Mouse (Mus musculus): Measurements from ENCODE around the gene Prkar2a.
"Not testable (repeated sequence)": the region's sequence is repeated elsewhere in the genome, so short reads cannot be mapped to it uniquely, and the experiment has no call there.

Prkar2a gene

DNA sequence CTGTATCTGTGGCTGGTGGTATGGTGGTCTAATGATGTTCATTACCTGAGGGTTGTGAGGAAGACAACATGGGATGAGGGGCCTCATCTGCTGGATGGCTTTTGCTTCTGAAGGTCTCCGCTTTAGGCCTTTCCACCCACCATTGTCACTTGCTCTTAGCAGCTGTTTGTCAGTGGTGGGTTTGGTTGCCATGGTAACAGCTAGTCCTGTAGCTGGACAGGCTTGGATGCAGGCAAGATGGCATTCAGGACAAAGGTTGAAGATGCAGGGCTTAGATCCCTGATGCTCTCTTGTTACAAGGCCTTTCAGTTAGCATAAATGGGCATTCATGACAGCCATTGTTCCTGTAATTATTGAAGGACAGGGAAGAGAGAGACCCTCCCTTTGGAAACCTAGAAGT, at the start of gene Prkar2a:
TSS of gene Prkar2a (plus strand) at position 209 of the 400 bp plus-strand sequence.
- DNase-seq (ENCODE audit: low spot score in 2 of 2), result no peak

- no peak for DNase-seq (ENCODE audit: low spot score in 2 of 2)
Measured at GRCm38 (mm10) chr9:108639825-108640224, 49.3 kb upstream of the Prkar2a start.

DNA sequence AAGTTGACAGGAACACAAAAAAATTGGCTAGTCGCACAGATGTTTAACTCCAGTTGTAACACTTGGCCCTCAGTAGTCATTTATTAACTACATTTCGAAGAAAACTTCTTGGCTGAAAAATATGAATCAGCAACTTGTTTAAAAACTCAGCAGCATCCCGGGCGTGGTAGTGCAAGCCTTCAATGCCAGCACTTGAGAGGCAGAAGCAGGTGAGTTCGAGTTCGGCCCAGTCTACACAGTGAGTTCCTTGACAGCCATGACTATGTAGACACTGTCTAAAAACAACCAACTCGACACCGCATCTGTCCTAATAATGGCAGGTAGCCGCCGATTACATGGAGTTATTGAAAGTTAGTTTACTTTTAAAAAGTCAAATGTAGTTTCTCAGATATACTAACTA, 40.9 kb upstream of the Prkar2a start:
- DNase-seq (ENCODE audit: low spot score in 2 of 2), result peak in 1 of 2 experiments; percentile 12

DNA sequence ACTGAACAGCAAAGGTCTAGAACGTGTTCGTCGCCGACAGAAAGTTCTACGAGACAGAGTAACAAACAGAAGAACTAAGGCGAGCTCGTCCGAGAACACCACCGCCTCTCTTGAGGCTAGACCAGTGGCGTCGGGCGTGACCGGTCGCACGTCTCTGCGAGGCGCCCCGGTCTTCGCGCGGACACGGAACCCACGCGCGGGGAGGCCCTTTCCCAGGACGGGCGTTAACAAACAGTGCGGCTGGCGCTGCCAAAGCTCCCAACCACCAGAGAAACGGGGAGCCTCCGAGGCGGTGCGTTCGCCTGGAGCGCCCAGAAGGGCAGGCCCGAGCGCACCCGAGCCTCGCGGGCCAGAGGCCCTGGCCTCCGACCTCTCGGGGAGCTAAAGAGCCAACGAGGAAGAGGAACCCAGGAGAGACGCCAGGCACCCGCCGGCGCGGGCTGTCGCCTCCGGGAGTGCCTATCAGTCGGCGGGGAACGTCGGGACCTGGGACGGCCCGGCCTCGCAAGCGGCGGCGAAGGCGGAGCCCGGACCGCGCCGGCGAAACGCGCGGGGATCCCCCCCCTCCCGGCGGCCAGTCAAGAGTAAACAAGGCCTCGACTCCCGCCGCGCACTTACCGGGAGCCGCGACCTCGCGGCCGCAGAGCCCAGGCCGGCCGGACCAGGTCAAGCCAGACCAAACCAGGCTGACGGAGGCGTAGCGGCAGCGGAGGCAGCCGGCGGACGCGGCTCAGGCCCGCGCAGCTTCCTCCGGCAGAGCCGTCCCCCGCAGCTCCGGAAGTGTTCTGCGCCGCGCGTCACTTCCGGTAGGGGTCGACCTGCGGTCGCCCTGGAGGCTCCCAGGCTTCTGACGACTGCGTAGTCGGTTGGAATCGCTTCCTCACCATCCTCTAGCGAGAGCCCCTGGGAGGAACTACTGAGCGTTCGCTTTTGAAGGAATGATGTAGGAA, 40.2 kb upstream of the Prkar2a start, which contains the start of gene Arih2:
TSS of gene Arih2 (minus strand) at position 776 of the 950 bp plus-strand sequence.
- peak; percentile 90 to 91 for DNase-seq (ENCODE audit: low spot score in 2 of 2)

DNA sequence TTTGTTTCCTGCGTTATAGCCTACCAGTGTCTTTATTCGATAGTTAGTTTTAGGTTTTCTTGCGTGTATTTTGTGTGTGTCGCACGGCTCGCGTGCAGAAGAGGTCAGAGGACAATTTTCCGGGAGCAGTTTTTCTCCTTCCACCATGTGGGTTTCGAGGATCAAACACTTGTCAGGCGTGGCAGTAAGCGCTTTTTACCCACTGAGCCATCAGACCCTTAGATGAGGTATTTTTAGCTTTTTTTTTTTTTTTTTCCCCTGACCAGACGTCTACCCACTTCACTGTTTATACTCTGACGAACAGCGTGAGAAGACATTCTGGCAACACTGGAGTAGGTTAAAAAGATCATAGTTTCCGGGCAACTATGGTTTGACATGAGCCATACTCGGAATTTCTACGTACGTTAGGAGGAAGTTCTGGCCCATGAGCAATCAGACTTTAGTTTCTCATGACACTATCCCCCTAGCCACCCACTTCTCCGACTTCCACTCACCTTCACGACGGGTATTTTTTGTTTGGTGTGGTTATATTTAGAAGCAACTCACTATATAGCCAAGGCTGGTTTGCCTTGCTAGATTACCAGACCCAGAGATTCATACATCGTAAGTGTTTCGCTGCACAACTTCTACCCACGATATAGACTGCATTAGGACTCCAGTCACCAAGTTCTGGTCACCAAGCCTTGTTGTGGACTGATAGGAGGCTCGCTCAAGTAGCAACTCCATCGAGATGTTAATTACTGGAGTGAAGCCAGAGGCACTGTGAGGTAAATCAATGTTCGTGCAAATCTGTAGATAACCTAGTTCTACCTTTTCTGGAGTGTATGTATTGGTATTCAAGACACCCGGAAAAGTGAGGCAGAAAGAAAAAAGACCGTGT, 39.3 kb upstream of the Prkar2a start:
- DNase-seq (ENCODE audit: low spot score in 2 of 2), result peak in 1 of 2 experiments; percentile 8

DNA sequence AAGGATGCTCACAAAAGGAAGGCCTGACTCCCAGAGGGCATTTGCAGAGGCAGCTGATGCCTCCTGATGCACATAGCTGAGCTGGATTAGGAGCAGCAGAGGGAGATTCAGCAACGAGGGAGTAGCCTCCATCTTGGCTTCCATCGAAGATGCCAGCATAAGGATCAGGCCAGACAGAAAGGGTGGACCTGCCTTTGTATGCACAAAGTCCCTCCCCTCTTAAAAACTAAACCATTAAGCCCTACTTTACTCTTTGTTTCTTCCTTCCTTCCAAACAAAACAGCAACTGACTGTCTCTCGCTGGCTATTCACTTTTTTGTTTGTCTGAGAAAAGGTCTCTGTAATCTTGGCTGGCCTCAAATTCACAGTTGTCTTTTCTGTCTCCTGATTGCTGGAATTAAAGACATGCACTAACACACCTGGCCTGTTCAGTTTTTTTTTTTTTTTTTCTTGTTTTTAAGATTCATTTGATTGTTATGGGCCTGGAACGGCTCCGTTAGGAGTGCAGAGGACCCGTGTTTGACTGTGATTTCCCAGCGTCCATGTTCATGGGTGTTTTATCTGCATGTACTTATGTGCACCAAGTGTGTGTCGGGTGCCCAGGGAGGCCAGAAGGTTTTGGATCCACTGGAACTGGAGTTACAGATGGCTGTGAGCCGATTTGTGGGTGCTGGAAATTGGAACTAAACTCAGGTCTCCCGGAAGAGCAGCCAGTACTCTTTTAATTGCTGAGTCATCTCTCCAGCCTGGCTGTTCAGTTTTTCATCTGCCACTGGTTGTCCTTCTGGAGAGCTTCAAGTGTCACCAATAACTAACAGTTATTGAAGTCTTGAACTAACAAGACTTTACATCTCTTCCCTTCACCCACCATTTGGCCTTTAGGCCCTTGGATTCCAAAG, 34.3 kb upstream of the Prkar2a start:
- DNase-seq (ENCODE audit: low spot score in 2 of 2), result no peak

GRCm38 (mm10) chr9:108655865-108656264, 33.2 kb upstream of the Prkar2a start:
- not testable (repeated sequence) for DNase-seq (ENCODE audit: low spot score in 2 of 2)

- DNase-seq (ENCODE audit: low spot score in 2 of 2), result peak; percentile 87 to 90
Measured at GRCm38 (mm10) chr9:108661677-108662612, 27.2 kb upstream of the Prkar2a start, which contains the start of gene Slc25a20. Gene Slc25a20, plus strand, starts transcription at chr9:108662088.

- no peak for DNase-seq (ENCODE audit: low spot score in 2 of 2)
Measured at GRCm38 (mm10) chr9:108662660-108663059, 26.5 kb upstream of the Prkar2a start.

GRCm38 (mm10) chr9:108669875-108670274, 19.2 kb upstream of the Prkar2a start:
- DNase-seq (ENCODE audit: low spot score in 2 of 2), result no peak

GRCm38 (mm10) chr9:108673151-108673550, 16.0 kb upstream of the Prkar2a start:
- no peak for DNase-seq (ENCODE audit: low spot score in 2 of 2)

- no peak for DNase-seq (ENCODE audit: low spot score in 2 of 2)
Measured at GRCm38 (mm10) chr9:108680026-108680425, 9.1 kb upstream of the Prkar2a start.

DNA sequence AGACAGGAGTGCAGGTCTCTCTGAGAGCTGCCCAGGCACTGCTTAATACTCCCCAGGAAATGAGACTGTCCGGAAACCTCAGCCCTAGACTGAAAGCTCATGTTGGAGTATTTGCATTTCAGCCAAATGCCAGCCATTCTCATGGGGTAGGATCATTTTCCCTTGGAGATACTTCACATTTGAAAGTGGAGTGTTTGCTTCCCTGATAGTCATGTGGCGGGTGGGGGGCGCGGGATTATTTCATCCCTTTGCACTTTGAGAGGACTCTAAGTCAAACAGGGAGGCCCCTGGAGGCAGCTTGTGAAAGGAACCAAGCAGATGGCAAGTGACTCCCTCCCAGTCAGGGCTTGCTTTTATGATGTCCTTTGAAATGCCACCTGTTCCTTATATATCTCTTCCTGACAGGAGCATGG, 2.6 kb upstream of the Prkar2a start:
- DNase-seq (ENCODE audit: low spot score in 2 of 2), result no peak

DNA sequence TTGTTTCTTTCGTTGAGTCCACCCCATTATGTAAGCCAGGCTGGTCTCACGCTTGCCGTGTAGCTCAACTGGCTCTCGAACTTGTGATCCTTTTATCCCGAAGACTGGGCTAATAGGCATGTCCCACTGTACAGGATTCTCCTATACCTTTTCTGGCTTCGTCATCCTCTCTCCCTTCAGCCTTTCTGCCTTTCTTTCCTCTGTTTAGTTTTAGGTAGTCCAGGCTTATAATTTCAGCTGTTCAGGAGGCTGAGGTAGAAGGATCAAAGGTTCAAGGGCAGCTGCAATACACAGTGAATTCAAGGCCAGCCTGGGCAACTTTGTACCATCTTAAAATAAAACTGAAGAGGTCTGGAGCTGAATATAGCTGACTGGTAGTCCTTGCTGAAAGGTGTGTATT, 1.9 kb upstream of the Prkar2a start:
- DNase-seq (ENCODE audit: low spot score in 2 of 2), result no peak

GRCm38 (mm10) chr9:108687686-108688085, 1.4 kb upstream of the Prkar2a start:
- no peak for DNase-seq (ENCODE audit: low spot score in 2 of 2)

- DNase-seq (ENCODE audit: low spot score in 2 of 2), result no peak
Measured at GRCm38 (mm10) chr9:108688451-108688850, 663 bp upstream of the Prkar2a start.

GRCm38 (mm10) chr9:108689993-108690392, 879 bp downstream of the Prkar2a start:
- DNase-seq (ENCODE audit: low spot score in 2 of 2), result no peak

GRCm38 (mm10) chr9:108690914-108691313, 1.8 kb downstream of the Prkar2a start:
- no peak for DNase-seq (ENCODE audit: low spot score in 2 of 2)

DNA sequence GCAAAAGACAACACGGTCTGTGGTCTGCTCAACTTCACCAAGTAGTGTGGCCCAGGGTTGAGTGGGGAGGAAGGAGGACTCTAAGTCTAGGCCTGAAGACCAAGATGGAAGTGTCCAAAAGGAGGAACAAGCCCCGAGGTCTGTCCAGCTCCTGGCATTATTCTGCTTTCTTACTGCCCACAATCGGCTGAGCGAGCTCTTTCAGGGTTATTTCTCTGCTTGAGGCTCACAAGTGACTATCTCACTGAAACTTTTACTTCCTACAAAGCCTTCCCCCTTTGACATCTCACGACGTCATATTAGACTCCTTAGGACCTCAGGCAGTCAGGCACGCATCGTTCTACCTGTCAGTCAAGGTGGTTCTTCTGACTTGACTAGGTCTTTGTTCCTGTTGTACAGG, 2.3 kb downstream of the Prkar2a start:
- no peak for DNase-seq (ENCODE audit: low spot score in 2 of 2)

DNA sequence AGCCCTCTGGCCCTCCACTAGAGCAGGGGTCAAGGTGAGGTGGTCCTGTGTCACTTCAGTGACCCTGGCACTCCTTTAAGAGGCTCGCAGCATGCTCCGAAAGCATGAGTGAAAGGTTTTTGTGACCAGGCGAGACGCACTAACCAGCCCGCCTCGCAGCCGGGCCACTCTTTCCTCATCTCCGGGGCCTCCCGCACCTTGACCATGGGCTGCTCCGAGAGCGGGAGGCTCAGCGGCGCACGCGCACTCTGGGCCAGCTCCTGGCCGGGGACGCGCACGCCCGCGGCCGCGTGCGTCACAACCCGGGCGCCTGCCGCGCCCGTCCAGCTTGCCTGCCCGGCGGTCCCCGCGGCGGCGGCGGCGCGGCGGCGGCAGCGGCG, 2.7 kb downstream of the Prkar2a start:
- DNase-seq (ENCODE audit: low spot score in 2 of 2), result peak; percentile 74 to 78
